Mouse (Mus musculus) retina, embryonic 14.5 days (tissue): Measurements from ENCODE around the gene Gpr35.

ENCODE experiments used
- DNase-seq: peaks from one replicate; pipeline ENCODE4 v3.0.0-alpha.2; 2015; ENCODE audit warnings: low spot score

Gene Gpr35

DNA sequence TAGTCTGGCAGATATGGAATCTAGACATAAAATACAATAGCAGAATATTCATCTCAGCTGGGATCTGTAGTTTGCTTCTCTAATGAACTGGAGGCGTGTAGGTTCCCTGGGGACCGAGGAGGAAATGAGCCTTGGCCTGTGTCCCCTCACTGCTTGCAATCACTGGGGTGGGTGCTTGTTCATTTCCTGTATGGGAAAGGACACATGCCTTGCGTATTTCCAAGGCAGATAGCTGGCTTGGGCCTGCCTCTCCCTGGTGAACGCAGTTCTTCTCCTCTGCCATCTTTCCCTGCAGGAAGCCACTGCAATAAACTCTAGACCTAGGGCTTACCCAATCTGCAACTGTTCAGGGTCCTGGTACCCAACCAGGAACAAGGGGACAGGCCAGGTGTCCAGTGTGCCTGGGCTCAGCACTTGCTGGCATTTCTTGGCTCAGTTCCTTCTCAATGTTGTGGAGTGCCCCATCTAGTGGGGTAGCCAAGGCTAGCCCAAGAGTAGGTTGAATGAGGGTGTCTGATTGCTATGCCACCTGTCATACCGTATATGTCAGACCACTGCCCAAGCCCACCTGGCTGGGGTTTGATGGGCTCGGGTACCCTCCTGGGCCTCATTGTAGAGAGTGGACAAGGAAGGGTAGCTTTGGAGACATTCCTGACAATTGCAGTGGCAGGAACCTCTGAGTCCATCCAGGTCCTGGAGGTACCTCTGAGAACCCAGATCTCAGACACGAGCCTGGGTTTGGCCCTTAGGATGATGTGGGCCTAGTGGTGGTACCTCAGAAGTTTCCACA lies 30.6 kb downstream of the Gpr35 start:
- no peak for DNase-seq

DNA sequence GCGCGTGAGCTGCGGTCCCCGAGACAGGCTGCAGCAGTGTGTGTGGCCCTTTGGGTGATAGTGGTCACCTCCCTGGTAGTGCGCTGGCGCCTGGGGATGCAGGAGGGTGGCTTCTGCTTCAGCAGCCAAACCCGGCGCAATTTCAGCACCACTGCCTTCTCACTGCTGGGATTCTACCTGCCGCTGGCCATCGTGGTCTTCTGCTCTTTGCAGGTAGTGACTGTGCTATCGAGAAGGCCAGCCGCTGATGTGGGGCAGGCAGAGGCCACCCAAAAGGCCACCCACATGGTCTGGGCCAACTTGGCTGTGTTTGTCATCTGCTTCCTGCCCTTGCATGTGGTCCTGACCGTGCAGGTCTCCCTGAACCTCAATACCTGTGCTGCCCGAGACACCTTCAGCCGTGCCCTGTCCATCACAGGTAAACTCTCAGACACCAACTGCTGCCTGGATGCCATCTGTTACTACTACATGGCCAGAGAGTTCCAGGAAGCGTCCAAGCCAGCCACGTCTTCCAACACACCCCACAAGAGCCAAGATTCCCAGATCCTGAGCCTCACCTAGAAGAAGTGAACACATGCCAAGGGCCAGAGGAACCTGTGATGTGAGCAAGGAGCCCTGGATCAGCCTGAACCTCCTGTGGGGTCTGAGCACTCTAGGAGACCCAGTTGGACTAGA lies 32.4 kb downstream of the Gpr35 start:
- no peak for DNase-seq

DNA sequence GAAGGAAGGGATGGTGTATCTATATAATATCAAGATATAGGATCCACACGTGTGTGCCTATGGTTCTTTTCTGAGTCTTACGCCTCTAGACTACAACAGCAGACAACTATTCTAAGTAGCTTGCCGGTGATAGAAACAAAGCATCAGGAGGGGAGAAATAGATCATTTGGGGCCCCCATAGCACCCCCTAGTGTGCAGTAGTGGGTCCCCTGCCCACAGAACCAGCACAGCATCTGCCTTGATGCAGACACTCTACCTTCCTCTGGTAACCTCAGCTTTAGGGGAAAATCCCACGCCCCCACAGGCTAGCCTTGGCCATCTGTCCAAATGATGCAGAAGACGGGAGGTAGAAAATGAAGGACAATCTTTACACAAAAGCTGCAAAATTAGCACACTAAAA lies 34.3 kb downstream of the Gpr35 start:
- no peak for DNase-seq

DNA sequence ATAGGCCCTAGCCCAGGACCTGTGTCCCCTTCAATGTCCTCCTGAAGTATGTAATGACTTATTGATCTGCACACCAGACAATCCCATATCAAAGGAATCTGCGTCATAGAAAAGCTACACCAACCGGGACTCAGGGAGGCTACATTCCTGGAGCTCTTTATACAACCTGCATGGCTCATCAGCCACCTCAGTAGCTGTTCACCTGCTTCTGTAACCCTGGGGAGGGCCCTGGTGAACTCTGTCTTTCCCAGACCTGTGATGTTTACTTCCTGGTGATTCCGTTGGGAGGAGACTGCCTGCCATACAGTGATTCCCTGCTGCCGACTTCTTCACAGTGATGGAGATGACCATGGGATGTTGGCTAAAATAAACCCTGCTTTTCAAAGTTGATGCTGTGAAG lies 38.2 kb downstream of the Gpr35 start:
- DNase-seq = no peak

DNA sequence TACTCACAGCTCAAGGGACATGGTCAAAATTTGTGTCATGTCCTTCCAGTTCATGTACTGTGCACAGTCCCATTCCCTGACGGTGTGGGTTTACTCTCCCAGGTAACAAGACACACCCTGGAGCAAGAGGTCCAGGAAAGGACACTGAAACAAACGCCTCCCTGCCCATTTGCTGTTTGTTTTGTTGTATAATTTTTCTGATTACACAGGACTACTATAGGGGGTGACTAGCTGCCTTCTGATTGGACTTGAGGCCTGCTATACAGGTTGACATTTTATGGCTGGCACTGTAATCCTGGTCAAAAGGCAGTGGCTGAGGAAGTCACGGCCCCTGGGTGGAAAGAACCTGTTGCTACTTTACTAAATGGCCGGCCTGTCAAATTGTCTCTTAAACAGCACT lies 39.2 kb downstream of the Gpr35 start:
- no peak for DNase-seq

DNA sequence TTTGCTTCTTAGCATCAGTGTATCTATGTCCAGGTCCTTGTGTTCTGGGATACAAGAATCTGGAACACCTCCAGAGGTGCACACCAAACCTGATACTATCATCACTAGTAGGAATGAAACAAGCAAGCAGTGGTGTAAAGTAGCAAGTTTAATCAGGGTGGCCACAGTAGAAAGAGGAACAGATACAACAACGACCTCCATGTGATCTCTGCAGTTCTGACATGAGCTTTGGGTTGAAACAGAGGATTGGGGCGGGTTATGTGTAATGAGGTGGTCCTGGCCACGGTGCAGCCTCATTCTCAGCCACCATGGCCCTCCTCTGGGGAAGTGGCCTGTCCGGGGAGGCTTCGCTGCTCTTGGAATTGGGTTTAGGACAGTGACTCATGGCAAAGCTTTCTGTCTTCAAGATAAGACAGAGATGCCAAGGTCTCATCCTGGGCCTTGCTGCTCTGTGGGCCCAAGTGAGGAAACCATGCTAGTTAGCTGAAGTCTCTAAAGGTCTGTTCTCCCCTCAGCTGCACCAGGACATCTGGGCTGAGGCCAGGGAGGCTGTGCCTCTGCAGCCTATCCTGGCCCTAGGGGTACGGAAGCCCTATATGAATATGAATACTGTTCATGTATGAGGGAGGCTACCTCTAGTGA lies 41.7 kb downstream of the Gpr35 start:
- no peak for DNase-seq

DNA sequence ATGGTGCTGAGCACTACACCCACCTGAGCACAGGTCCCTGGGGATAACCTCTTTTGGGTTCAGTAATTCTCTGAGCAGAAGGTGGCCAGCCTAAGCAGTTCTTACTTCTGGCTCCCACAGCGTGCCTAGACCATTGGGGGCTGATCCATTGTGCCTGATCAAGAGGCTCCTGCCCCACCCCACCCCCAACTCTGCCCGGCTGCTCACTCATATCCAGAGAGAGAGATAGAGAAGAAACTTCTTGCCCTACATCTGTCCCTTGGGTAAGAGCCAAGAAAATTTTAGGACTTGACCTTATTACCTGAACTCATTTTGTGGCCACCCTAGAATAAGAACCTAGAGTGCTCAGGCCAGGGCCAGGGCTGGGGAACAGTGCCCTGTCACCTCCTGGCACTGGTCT lies 42.2 kb downstream of the Gpr35 start:
- DNase-seq = no peak

DNA sequence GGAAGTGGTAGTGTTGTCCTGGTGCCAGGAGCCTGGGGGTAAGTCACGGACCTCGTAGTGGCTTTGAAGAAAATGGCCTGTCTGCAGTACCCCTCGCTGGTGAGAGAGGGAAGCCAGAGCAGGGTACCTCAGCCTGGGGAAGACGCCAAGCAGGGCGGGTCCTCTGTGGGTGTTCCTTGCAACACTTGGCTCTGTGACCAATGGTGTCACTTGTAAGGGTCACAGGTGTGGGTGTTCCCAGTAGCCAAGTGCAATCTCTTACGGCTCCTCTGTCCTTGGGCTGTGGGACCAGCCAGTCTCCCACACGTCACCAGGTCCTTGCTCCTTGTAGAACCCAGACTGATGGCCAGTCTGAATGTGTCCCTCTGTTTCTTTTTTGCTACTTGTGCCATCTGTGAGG lies 55.4 kb downstream of the Gpr35 start, which contains the start of gene Aqp12:
Aqp12 (plus strand) TSS at position 274 of the 400 bp plus-strand sequence.
- DNase-seq = no peak

DNA sequence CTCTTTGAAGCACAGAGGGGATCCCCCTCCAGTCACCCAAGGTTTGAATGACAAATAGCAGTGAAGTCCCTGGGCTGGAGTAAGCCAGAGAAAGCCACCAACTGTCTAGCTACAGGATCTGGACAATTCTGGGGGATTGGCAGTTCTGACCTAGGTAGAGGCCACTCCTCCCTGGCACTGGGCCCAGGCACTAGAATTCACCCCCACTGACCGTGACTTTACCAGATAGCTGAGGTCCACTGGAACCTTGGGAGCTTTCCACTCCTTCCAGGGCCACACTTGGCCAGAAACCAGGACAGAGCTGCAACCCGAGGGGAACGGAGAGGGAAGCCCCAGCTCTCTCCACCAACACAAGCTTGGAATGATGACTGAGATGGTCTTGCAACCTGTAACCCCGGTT lies 58.5 kb downstream of the Gpr35 start:
- no peak for DNase-seq

DNA sequence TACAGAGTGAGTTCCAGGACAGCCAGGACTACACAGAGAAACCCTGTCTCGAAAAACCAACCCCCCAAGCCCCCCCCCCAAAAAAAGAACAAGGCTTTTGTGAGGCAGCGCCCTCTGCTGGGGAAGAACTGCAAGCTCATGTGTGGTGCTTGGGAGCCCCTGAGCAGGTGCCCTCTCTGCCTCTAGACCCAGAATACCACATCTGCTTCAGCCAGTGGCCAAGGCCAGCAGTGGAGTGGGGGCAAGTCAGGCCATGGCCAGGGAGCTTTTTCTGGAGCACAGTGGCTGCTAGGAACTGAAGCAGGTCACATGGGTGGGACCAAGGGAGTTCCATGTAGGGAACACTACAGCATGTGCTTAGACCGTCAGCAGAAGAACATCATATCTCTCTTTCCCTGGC lies 60.1 kb downstream of the Gpr35 start:
- peak; percentile 60 for DNase-seq

DNA sequence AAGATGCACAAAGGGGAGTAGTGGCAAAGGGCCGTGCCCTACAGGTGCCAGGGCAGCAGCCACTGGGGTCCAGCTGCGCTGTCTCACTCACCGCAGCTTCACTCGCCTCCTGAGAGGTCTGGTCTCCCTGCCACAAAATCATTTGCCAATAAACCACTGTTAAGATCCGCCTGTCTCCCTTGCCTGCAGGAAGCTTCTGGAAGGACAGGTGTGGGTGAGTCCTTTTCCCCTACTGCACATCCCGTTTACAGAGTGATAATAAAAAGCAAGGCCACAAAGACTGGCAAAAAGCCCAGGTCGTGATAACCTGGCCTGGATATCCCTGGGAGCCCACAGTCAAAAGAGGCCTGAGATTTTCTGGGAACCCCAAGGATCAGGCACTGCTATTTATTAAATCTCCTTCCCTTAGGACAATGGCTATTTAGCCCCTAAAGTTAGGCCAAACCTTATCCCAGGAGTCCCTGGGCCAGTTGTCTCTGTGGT lies 61.5 kb downstream of the Gpr35 start:
- no peak for DNase-seq

DNA sequence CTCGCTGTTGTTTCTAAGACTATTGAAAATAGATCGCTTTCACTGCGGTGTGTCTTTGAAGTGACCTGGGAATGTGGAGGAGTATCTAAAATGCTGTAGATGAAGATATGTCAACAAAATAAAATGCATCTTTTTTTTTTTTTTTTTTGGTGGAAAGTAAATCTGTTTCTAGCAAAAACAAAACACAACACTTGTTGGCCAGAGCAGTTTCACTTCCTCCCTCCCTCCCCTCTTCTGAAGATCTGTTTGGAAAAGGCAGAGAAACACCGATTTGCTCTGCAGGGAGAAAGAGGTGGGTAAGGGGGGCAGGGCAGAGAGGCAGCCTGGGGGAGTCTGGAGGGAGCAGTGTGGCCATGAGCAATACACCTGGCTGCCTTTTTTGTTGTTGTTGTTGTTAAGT lies 62.7 kb downstream of the Gpr35 start:
- DNase-seq = no peak

DNA sequence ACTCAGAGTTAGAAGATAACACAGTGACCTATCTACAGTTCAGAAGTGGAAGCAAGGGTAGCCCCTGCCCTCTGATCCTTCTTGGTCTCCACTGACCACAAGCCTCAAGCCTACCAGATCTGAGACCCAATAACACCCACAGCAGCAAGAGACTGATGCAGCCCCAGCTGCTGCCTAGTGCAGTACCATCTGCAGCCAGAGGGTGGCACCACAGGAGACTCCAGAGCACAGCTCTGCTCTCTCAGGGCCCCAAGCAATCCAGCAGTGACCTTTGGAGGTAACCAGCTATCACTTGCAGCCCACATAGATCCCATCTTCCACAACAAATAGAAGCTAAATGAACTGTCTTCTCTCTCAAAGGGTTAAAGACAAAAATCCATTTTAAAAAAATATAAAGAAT lies 63.8 kb downstream of the Gpr35 start:
- peak; percentile 87 for DNase-seq

DNA sequence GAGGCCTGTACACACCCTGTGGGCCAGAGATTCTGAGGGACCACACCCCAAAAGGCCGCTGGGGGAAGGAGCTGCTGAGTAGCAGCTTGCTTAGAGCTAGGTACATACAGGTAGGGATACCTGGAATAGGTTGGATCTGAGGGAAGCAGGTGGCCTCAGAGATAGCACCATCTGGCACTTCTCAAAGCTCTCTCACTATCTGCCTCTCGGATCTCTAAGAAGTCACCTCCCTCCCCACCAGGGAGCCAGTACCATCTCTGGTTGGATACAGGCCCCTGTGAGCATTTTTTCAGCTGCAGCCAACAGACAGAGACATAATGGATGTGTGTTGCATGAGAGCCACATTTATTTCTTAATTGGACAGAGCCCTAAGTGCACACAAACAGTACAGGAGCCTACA lies 64.5 kb downstream of the Gpr35 start:
- no peak for DNase-seq

DNA sequence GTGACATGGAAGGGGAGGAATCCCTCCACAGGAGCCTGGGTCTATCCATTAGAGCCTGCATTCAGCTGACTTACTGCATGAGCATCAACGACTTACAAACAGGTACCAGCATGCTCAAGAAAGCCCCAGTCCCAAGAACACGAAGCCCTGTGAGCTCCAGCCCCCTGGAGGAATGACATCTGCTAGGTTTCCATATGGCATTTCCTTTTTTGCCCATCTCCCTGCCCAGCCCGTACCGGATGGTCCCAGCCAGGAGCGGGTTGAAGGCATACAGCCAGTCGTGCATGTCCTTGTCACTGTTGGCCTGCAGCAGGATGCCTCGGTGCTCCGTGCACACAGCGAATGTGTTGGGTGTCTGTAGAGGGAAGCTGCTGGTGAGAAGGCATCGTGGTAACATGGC lies 68.1 kb downstream of the Gpr35 start:
- no peak for DNase-seq

DNA sequence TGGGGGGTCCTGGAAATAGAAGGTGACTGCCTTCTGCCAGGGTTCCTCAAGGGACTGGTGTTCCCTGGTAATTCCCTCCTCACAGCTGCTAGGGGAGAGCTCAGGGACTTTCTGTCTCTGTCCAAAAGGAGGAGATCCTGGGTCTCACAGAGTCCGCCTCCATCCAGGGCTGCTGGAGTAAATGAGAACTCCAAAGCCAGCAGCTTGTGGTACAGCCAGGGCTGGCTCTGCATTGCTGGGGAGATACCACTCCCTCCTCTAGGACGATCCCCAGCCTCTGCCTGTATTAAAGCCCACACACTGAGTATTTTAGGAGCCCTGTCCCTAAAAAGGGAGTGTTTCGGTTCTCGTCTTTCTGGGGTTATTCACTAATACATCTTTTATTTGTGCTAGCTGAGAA lies 69.9 kb downstream of the Gpr35 start:
- DNase-seq = no peak

DNA sequence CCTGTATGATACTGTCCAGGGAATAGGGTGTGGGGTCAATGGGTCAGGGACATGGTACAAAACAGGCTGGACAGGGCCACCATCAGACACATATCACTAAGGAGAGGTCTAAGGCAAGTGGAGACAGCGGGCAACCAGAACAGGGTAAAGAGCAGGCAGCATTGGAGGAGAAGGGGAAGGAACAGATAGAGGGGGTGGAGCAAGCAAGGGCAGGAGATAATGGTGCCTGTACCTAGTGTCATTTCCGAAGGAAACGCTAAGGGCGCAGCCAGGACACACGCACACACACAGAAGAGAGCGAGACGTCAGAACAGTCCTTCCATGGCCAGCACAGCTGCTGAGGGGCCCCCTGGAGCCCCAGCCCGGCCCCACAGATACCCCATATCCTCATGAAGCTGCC lies 75.9 kb downstream of the Gpr35 start:
- no peak for DNase-seq

DNA sequence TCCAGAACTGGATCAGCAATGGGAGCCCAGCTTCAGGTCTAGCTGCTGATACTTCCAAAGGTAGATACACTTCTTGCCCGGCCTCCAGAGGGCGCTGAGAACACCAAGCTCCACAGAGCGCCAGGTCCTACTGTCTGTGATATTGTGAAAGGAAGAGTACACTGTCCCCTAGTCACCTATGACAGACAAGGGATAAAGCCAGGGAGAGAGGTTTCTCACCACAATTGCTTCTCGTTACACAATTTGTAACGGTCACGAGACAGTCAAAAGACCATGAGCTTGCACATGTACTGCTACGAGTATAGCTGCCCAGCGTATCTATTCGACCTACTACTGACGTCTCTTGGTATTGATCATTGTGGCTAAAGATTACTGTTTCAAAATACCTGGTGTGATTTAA lies 78.7 kb downstream of the Gpr35 start:
- DNase-seq = no peak

DNA sequence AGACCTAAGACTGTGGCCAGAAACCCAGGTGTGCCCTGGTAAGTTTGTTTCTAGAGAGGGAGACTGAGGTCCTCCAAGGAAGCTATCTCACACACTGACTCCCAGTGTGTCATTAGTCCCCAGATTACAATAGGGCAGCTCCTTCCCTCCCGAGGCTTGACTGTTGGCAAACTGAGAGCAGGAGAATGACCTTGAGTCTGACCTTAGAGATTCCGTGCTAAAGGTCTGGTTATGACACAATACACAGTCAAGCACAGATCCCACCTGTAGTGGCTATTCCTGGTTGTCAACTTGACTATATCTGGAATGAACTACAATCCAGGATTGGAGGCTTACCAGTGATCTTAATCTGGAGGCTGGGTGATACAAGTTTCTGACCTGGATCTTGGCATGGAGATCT lies 79.4 kb downstream of the Gpr35 start:
- no peak for DNase-seq

DNA sequence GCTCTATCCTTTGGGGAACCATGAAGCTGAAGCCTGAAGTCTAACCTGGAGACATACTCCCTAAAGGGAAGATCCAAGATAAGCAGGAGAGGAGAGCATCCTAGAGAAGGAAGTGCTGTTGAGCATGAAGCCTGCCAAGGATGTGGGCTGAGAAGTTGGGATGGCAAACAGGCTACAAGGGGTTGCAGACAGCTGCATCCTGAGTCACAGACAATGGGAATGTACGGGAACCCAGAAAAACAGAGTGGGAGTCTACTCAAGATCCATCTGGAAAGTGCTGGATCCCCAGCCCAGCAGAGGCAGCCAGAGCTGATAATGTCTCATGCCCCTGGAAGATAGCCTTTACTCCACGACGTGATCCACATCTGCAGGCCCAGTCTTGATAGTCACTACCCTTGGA lies 80.5 kb downstream of the Gpr35 start:
- DNase-seq = no peak

DNA sequence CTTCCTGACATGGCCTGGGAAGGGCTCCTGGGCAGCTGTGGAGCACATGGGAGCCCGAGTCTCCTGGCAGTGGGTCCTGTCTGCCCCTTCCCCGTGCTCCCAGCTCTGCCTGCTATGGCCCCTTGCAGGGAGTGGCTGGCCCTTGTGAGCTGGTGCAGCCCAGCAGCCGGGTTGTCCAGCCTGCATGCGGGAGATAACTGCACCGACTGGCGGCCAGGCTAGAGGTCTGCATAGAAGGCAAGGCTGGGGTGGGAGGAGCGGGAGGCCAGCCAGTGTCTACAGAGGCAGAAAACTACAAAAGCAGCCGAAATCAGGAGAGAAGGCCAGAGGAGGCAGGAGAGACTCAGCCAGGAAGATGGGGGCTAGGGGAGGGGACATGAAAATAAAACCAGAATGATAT lies 83.3 kb downstream of the Gpr35 start:
- DNase-seq = no peak

DNA sequence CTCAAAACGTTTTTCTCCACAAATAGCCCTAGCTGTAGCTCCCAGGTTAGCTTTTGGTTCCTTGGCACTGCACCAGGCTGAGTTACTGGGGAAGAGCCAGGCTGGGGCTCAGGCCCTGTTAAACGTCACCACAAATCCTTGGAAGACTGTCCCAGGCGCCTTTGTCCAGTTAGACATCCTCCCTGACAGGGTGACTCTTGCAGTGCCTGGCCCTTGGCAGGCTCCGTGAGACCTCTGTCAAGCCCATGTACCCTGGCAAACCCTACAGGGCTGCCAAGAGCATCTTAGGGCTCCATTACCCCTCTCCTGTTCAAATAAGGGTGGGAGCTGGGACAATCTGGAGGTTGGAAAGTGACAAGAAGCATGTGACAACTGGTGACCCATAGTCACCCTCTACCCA lies 85.3 kb downstream of the Gpr35 start:
- no peak for DNase-seq
